Mouse (Mus musculus) spleen, postnatal 36 days (tissue): ENCODE measurements around the gene Srrm4.

Experiments
- DNase-seq, 2 experiments: peaks; one replicate each; pipeline ENCODE4 v3.0.0; 2022; ENCODE audit warnings: low spot score in 2 of 2, mixed read lengths in 1 of 2

Srrm4 gene

GRCm38 (mm10) chr5:116591346-116592048 is at the start of gene Srrm4:
TSS of gene Srrm4 (minus strand) at chr5:116591817.
- no peak for DNase-seq

- DNase-seq, result no peak
Measured at GRCm38 (mm10) chr5:116592801-116593430, 1.3 kb upstream of the Srrm4 start.

GRCm38 (mm10) chr5:116592049-116592800 is 608 bp upstream of the Srrm4 start:
- no peak for DNase-seq

DNA sequence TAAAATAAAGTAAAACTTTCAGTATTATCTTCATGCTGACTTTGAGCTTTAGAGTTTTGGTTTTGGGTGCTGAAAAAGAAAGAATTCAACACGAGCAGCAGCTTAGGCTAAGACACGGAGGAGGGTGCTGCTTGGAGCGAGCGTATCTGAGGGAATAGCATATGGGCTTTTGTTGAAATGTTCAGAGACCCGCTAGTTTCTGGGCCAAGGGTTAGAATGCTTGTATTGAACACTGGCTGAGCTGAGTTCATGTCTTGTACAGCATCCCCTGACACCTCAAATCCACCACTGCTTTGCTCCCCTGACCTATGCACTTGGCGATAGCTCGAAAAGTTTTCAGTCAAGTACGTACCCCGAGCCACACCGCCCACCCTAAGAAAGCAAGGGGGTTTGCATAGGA is 919 bp downstream of the Srrm4 start:
- DNase-seq, result no peak

DNA sequence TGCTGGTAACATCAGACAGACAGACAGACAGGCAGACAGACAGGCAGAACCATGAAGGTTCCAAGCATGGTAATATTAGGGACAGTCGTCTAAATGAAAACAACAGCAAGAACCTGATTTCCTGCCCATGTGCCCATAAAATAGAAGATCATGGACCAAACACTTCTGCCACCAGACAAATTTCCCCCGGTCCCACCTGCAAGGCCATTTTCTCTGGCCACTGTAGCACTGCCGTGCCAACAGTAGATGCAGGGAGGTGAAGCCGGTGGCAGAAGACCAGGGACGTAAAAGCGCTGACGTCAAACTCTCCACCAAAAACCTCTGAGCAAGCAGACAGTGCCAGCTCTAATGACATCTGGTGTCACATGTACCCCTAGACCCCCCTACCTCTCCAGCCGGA is 2.0 kb downstream of the Srrm4 start:
- DNase-seq, result no peak

GRCm38 (mm10) chr5:116588836-116589235 is 2.8 kb downstream of the Srrm4 start:
- DNase-seq, result no peak

GRCm38 (mm10) chr5:116579533-116579932 is 12.1 kb downstream of the Srrm4 start:
- DNase-seq, result no peak

- no peak for DNase-seq
Measured at GRCm38 (mm10) chr5:116577082-116577481, 14.5 kb downstream of the Srrm4 start.

DNA sequence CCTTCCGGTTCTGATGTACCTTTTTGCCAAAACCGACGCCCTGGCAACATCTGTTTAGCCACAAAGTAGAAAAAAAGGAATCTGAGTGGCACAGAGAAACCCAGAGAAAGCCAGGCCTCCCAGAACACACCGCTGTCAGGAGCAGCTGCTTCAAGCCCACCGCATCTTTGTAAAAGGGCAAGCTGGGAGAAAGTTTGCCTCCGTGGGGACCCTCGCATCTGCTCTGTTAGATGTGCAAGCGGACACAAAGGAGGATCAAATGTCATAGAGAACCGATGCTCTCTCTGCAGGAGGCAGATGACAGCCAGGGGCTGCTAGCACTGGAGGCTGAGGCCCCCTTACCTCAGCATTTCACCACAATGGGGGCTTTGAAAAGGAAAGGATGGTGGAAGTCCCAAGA is 18.3 kb downstream of the Srrm4 start:
- no peak for DNase-seq

- DNase-seq, result no peak
Measured at GRCm38 (mm10) chr5:116571936-116572335, 19.7 kb downstream of the Srrm4 start.

- no peak for DNase-seq
Measured at GRCm38 (mm10) chr5:116571232-116571861, 20.3 kb downstream of the Srrm4 start.

DNA sequence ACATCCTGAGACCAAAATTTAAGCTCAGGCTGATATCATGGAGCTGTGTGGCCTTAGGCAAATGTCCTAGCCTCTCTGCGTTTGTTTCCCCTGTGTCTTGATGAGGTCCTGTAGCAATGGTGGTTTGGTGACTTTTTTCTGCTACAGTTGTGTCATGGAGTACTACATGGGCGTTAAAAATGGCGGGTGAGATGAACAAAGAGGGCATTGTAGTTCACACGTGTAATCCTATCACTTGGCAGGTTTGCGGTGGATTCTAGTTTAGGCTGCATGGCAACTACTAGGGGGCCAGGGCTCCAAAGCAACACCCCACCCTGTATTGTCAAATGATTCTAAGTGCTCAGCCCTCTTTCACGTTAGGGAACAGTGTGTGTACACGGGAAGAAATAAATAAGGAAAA is 21.1 kb downstream of the Srrm4 start:
- DNase-seq, result no peak

DNA sequence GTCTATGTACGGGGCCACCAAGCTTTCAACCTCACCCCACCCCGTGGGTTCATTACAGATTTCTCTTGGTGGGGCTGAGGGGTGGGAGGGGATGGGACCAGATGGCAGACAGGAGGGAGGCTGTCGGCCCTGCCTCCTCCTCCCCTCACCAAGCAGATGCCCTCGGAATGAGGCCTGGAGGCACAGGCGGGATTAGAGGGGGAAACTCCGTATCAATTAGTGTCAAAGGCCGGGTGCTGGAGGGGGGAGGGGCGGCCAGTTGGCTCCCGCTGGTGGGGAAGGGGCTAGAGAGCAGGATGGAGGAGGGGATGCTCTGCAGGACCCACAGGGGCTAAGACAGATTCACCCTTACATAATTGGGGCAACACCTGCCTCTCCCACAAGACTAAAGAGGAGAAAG is 22.0 kb downstream of the Srrm4 start:
- no peak for DNase-seq

DNA sequence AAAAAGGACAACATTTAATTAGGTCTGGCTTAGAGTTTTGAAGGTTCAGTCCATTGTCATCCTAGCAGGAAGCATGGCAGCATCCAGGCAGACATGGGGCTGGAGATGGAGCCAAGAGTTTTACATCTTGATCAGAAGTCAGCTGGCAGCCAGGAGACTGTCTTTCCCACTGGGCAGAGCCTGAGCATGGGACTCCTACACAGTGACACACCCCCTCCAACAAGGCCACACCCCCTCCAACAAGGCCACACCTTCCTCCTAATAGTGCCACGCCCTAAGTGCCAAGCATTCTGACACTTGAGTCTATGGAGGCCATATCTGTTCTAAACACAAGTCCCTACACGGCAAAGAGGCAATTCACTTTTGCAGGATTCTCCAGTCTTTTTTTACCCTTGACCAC is 23.6 kb downstream of the Srrm4 start:
- no peak for DNase-seq

DNA sequence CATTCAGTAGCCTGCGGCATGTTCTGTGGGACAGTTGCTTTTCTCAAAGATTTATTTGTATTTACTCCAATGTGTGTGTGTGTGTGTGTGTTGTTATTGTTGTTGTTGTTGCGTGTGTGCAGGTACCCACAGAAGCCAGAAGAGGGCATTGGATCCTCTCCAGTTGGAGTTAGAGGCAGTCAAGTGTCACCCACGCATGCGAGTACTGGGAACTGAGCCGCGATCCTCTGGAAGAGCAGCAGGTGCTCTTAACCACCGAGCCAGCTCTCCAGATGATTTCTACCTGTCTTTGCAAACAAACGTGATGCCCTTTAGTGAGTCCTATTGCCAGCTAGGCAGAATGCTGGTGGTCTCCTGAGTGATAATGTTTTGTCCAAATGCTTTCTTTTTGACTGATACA is 24.3 kb downstream of the Srrm4 start:
- DNase-seq, result no peak

GRCm38 (mm10) chr5:116566385-116567045 is 25.1 kb downstream of the Srrm4 start:
- DNase-seq, result no peak

DNA sequence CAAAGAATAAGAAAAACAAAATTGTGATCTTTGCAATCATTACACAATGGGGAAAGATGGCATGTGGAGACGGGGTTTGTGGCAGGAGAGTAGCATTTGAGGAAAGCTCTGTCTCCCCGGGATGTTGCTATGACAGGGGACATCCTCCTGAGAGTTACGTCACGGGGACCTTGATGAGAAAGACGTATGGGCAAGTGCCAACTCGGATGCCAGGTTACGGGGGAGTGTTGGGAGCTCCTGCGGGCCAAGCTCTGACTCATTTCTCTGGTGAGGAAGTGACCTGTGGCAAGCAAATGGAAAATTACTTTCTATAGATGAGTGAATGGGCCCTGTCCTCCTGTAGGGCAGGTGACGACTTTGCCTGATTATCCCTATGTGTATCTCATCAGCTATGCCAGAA is 26.0 kb downstream of the Srrm4 start:
- DNase-seq, result no peak

DNA sequence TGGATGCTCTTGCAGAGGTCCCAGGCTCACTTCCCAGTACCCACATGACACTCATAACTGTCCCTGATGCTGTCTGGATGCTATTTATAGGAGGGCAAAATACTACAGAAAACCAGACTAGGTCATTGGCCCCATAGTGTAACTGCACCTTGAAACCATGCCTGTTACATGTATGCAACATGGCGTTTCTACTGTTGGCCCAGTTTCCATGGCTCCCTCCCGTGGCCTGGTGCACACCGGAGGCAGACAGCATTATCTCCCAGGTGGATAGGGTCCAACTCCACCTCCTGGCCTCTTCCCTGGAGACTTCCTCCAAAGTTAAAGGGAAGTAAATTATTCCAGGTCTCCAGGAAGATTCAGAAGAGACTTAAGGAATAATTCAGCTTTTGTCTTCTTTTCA is 27.2 kb downstream of the Srrm4 start:
- DNase-seq, result no peak

- no peak for DNase-seq
Measured at GRCm38 (mm10) chr5:116563713-116564112, 27.9 kb downstream of the Srrm4 start.

GRCm38 (mm10) chr5:116559091-116559490 is 32.5 kb downstream of the Srrm4 start:
- DNase-seq, result no peak

DNA sequence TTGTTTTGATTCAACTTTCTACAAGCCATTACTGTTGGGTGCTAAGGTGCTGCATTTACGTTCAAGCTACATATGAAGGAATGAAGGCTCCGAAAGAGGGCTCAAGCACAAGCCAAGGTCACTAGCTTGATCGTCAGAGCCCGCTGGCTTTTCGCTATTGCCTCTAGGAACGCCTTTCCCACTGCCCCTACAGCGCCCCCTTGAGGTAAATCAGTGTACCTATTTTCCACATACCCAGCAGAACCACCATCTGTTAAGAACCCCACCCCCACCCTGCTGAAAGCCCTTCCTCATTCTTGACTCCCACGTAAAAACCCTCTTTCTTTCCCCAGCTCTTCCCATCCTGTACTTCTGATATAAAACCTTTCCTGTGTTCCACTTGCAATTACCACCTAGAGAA is 35.0 kb downstream of the Srrm4 start:
- no peak for DNase-seq

- no peak for DNase-seq
Measured at GRCm38 (mm10) chr5:116553868-116554267, 37.7 kb downstream of the Srrm4 start.
